Mouse (Mus musculus) liver, adult 2 months (tissue): Measurements from ENCODE around the gene Lrp6.

Source experiments
- CTCF ChIP-seq: fragments of 200-500 bp; IDR thresholded peaks from 2 replicates; pipeline ENCODE4 v1.5.1; 2011; ENCODE audit warnings: low read depth, low read length, control low read depth
- POLR2A ChIP-seq: fragments of 200-500 bp; IDR thresholded peaks from 2 replicates; pipeline ENCODE4 v1.6.1; 2011; ENCODE audit warnings: low read length, control low read depth; ENCODE audit not compliant: insufficient read depth; ENCODE audit errors: extremely low read depth

GRCm38 (mm10) chr6:134473143-134473561 lies 93.6 kb downstream of the Lrp6 start:
- TF ChIP-seq POLR2A, result no peak
- no peak for TF ChIP-seq CTCF
